ENCODE assay signal across 10 mouse cellular contexts in the genomic region with DNA sequence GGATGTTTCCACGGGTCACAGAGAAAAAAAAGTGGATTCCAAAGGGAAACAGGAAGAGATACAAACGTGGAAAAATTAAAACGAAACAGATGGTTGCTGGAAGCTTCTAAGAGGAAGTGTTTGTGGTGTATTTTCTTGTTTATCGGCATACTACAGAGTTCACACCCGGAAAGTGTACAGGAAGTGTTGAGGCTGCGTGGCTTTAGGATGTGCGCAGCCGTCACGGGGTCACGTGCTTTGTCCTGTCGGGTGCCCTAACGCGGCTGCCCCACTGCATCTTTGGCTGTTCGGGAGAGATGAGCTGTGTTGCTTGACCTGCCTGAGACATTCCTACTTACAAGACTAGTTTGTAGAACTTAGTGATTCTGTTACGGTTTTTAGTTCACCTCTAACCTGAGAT.
DNase-seq lines count a peak whose midpoint lies in the region; ATAC-seq lines count a peak whose summit lies in the region.
"Had no signal": no experiment of that assay in that cellular context is flagged by ENCODE, and none has a peak within 500 bp of the region (broad histone marks: within the 10 kb centered on the region; RNA-seq: fewer than 3 reads in every experiment).

No protein-coding gene starts in this region.

- no peak overlapping the region for H3K4me3 ChIP-seq in heart, embryonic 10.5 days
- H3K4me3 ChIP-seq: left cerebral cortex, adult 2 months had no signal

- WGBS in heart, embryonic 10.5 days = 71% methylated on average over 15 of the region's 15 CpGs

- peaks cover 28% of the 10 kb centered on the region for H3K4me1 ChIP-seq in heart, embryonic 10.5 days

- no peak overlapping the region for H3K27ac ChIP-seq in heart, embryonic 10.5 days
- H3K27ac ChIP-seq: left cerebral cortex, adult 2 months had no signal

- peak; percentile 83 for ATAC-seq in monocyte, adult 5-6 weeks (replicated peaks; ENCODE audit: insufficient number of reproducible peaks, low FRiP score, low TSS enrichment, poor library complexity, severe bottlenecking)

- no peaks in the 10 kb centered on the region for H3K9me3 ChIP-seq in heart, embryonic 10.5 days

- no peaks in the 10 kb centered on the region for H3K27me3 ChIP-seq in heart, embryonic 10.5 days (ENCODE audit: insufficient read depth, poor library complexity, severe bottlenecking)

- peak; percentile 95 for DNase-seq in heart, adult 11 months
- DNase-seq in heart, embryonic 10.5 days (ENCODE audit: low spot score) = no peak
- DNase-seq in CD4-positive helper T cell, adult 2 months (ENCODE audit: low read depth, low spot score) = peak; percentile 88
- peak; percentile 53 for DNase-seq in liver
- DNase-seq in cerebellum, postnatal 14 days = no peak
- no peak for DNase-seq in right cerebral cortex, postnatal 10 days (ENCODE audit: low spot score in 2 of 2)
- no peak for DNase-seq in cerebellum, adult 11 months
- DNase-seq: embryo, embryonic 11 days had no signal

- H3K36me3 ChIP-seq in heart, embryonic 10.5 days = no peaks in the 10 kb centered on the region

Comparison
In these comparisons a context has a peak if more than half of its experiments do, and no peak if none do; other contexts are left out.
1. DNase-seq: peak in heart, adult 11 months (single experiment), CD4-positive helper T cell, adult 2 months (single experiment) and liver (single experiment); none in heart, embryonic 10.5 days (single experiment), cerebellum, postnatal 14 days (0 of 2), right cerebral cortex, postnatal 10 days (0 of 2) and cerebellum, adult 11 months (single experiment).